Mouse (Mus musculus): ENCODE results near the gene Ube2i. TPM values are rescaled to one million over a fixed set of nuclear protein-coding genes. Genes with fewer than 3 reads are reported as not detected.
A peak's percentile ranks its signal among the peaks of the same experiment; 100 is the strongest.

Gene Ube2i
- 818 and 823 TPM in 2 replicates for polyA plus RNA-seq (2016; fragmentation: Nextera tagmentation; extraction: Ambion mirVana)

- H3K4me3 ChIP-seq: peak within 1 kb of the TSS; percentile 84
- H3K9me3 ChIP-seq: no peaks in the 10 kb centered on the region
- H3K27me3 ChIP-seq: peaks cover 6% of the 10 kb centered on the region; the same call in 1 of the 2 replicates
- H3K4me2 ChIP-seq (replicated peaks): peak within 1 kb of the TSS; percentile 98
- 86% methylated on average over 9 of the region's 9 CpGs for WGBS
- peak within 1 kb of the TSS; percentile 99 for H3K27ac ChIP-seq (replicated peaks)
- ATAC-seq (ENCODE audit: low FRiP score, low read depth): no peak
- peaks cover 30% of the 10 kb centered on the region for H3K4me1 ChIP-seq
- H3K9ac ChIP-seq (replicated peaks): peak within 1 kb of the TSS; percentile 96
- peaks cover 2% of the 10 kb centered on the region for H3K36me3 ChIP-seq
Measured at GRCm38 (mm10) chr17:25274571-25275346, at the start of gene Ube2i. Gene Ube2i, minus strand, starts transcription at chr17:25274622.

- Histone ChIP-seq H3K9ac (replicated peaks) (no peak overlapping the region), H3K27ac (replicated peaks) (no peak overlapping the region), H3K27me3 (peaks cover 7% of the 10 kb centered on the region; the same call in 1 of the 2 replicates), H3K4me1 (no peaks in the 10 kb centered on the region), H3K4me2 (replicated peaks) (no peak overlapping the region), H3K9me3 (no peaks in the 10 kb centered on the region), H3K36me3 (no peaks in the 10 kb centered on the region), H3K4me3 (no peak overlapping the region)
- WGBS: 22% methylated on average over 2 of the region's 2 CpGs
- ATAC-seq (ENCODE audit: low FRiP score, low read depth): no peak
Measured at GRCm38 (mm10) chr17:25322930-25323329, 48.5 kb upstream of the Ube2i start.

GRCm38 (mm10) chr17:25320819-25321218 lies 46.4 kb upstream of the Ube2i start:
- Histone ChIP-seq H3K36me3 (no peaks in the 10 kb centered on the region), H3K4me2 (replicated peaks) (no peak overlapping the region), H3K4me1 (no peaks in the 10 kb centered on the region), H3K27ac (replicated peaks) (no peak overlapping the region), H3K27me3 (peaks cover 7% of the 10 kb centered on the region; the same call in 1 of the 2 replicates), H3K9me3 (no peaks in the 10 kb centered on the region), H3K4me3 (no peak overlapping the region), H3K9ac (replicated peaks) (no peak overlapping the region)
- 91% methylated on average over 8 of the region's 8 CpGs for WGBS
- no peak for ATAC-seq (ENCODE audit: low FRiP score, low read depth)

- ATAC-seq (ENCODE audit: low FRiP score, low read depth): no peak
- WGBS: 74% methylated on average over 5 of the region's 5 CpGs
- Histone ChIP-seq H3K36me3 (no peaks in the 10 kb centered on the region), H3K27me3 (0 out of 2 replicates have a peak, but pooled peaks cover under 1% of the 10 kb centered on the region), H3K4me2 (replicated peaks) (no peak within 1 kb of the TSS), H3K27ac (replicated peaks) (no peak within 1 kb of the TSS), H3K9ac (replicated peaks) (no peak within 1 kb of the TSS), H3K9me3 (no peaks in the 10 kb centered on the region), H3K4me1 (no peaks in the 10 kb centered on the region), H3K4me3 (no peak within 1 kb of the TSS)
Measured at GRCm38 (mm10) chr17:25318354-25318753, 43.9 kb upstream of the Ube2i start, which contains the start of gene Prss29. Gene Prss29, plus strand, starts transcription at chr17:25318654.

- Histone ChIP-seq H3K9ac (replicated peaks) (no peak within 1 kb of the TSS), H3K27ac (replicated peaks) (no peak within 1 kb of the TSS), H3K36me3 (no peaks in the 10 kb centered on the region), H3K4me1 (no peaks in the 10 kb centered on the region), H3K4me2 (replicated peaks) (no peak within 1 kb of the TSS), H3K9me3 (no peaks in the 10 kb centered on the region), H3K4me3 (no peak within 1 kb of the TSS), H3K27me3 (no peaks in the 10 kb centered on the region)
- WGBS: 79% methylated on average over 4 of the region's 4 CpGs
- ATAC-seq (ENCODE audit: low FRiP score, low read depth): no peak
Measured at GRCm38 (mm10) chr17:25308346-25308745, 33.9 kb upstream of the Ube2i start, which contains the start of gene Prss28. Gene Prss28, plus strand, starts transcription at chr17:25308646.

- Histone ChIP-seq H3K4me2 (replicated peaks) (no peak within 1 kb of the TSS), H3K36me3 (no peaks in the 10 kb centered on the region), H3K27me3 (no peaks in the 10 kb centered on the region), H3K4me3 (no peak within 1 kb of the TSS), H3K9ac (replicated peaks) (no peak within 1 kb of the TSS), H3K9me3 (no peaks in the 10 kb centered on the region), H3K4me1 (no peaks in the 10 kb centered on the region), H3K27ac (replicated peaks) (no peak within 1 kb of the TSS)
- ATAC-seq (ENCODE audit: low FRiP score, low read depth): no peak
- 88% methylated on average over 5 of the region's 5 CpGs for WGBS
Measured at GRCm38 (mm10) chr17:25298094-25298493, 23.7 kb upstream of the Ube2i start, which contains the start of gene Prss34. Gene Prss34, plus strand, starts transcription at chr17:25298394.

- Histone ChIP-seq H3K36me3 (no peaks in the 10 kb centered on the region), H3K27me3 (no peaks in the 10 kb centered on the region), H3K9me3 (no peaks in the 10 kb centered on the region), H3K9ac (replicated peaks) (no peak overlapping the region), H3K4me2 (replicated peaks) (no peak overlapping the region), H3K4me1 (no peaks in the 10 kb centered on the region), H3K4me3 (no peak overlapping the region), H3K27ac (replicated peaks) (no peak overlapping the region)
- ATAC-seq (ENCODE audit: low FRiP score, low read depth): no peak
- WGBS: 69% methylated on average over 1 of the region's 1 CpGs
Measured at GRCm38 (mm10) chr17:25294111-25294510, 19.7 kb upstream of the Ube2i start.

GRCm38 (mm10) chr17:25293495-25293894 lies 19.1 kb upstream of the Ube2i start:
- Histone ChIP-seq H3K27ac (replicated peaks) (no peak overlapping the region), H3K9me3 (no peaks in the 10 kb centered on the region), H3K4me3 (no peak overlapping the region), H3K9ac (replicated peaks) (no peak overlapping the region), H3K36me3 (no peaks in the 10 kb centered on the region), H3K27me3 (no peaks in the 10 kb centered on the region), H3K4me1 (no peaks in the 10 kb centered on the region), H3K4me2 (replicated peaks) (no peak overlapping the region)
- 82% methylated on average over 5 of the region's 5 CpGs for WGBS
- no peak for ATAC-seq (ENCODE audit: low FRiP score, low read depth)

- Histone ChIP-seq H3K4me3 (no peak overlapping the region), H3K4me2 (replicated peaks) (no peak overlapping the region), H3K36me3 (no peaks in the 10 kb centered on the region), H3K27ac (replicated peaks) (no peak overlapping the region), H3K4me1 (no peaks in the 10 kb centered on the region), H3K27me3 (no peaks in the 10 kb centered on the region), H3K9ac (replicated peaks) (no peak overlapping the region), H3K9me3 (no peaks in the 10 kb centered on the region)
- WGBS: 22% methylated on average over 4 of the region's 4 CpGs
- ATAC-seq (ENCODE audit: low FRiP score, low read depth): no peak
Measured at GRCm38 (mm10) chr17:25290411-25290810, 16.0 kb upstream of the Ube2i start.

- no peaks in the 10 kb centered on the region for H3K36me3 ChIP-seq
- 37% methylated on average over 4 of the region's 4 CpGs for WGBS
- ATAC-seq (ENCODE audit: low FRiP score, low read depth): no peak
Measured at GRCm38 (mm10) chr17:25288842-25289241, 14.4 kb upstream of the Ube2i start.

GRCm38 (mm10) chr17:25285033-25285432 lies 10.6 kb upstream of the Ube2i start:
- H3K9ac ChIP-seq (replicated peaks): no peak overlapping the region
- no peaks in the 10 kb centered on the region for H3K36me3 ChIP-seq
- no peaks in the 10 kb centered on the region for H3K4me1 ChIP-seq
- H3K27ac ChIP-seq (replicated peaks): no peak overlapping the region
- H3K4me2 ChIP-seq (replicated peaks): no peak overlapping the region
- H3K9me3 ChIP-seq: 0 out of 2 replicates have a peak, but pooled peaks cover 2% of the 10 kb centered on the region
- 23% methylated on average over 3 of the region's 3 CpGs for WGBS
- H3K27me3 ChIP-seq: no peaks in the 10 kb centered on the region
- no peak for ATAC-seq (ENCODE audit: low FRiP score, low read depth)
- no peak overlapping the region for H3K4me3 ChIP-seq

More at GRCm38 (mm10) chr17:25288842-25289241, 14.4 kb upstream of the Ube2i start:
- Histone ChIP-seq H3K4me2 (replicated peaks) (no peak overlapping the region), H3K27me3 (no peaks in the 10 kb centered on the region), H3K4me1 (no peaks in the 10 kb centered on the region), H3K9ac (replicated peaks) (no peak overlapping the region), H3K4me3 (no peak overlapping the region), H3K27ac (replicated peaks) (no peak overlapping the region), H3K9me3 (0 out of 2 replicates have a peak, but pooled peaks cover 2% of the 10 kb centered on the region)

GRCm38 (mm10) chr17:25282133-25282532 lies 7.7 kb upstream of the Ube2i start:
- no peak overlapping the region for H3K9ac ChIP-seq (replicated peaks)
- no peak for ATAC-seq (ENCODE audit: low FRiP score, low read depth)
- peaks cover 6% of the 10 kb centered on the region; the same call in 1 of the 2 replicates for H3K27me3 ChIP-seq
- WGBS: 40% methylated on average over 11 of the region's 11 CpGs
- H3K9me3 ChIP-seq: 0 out of 2 replicates have a peak, but pooled peaks cover 2% of the 10 kb centered on the region
- no peak overlapping the region for H3K4me3 ChIP-seq
- no peak overlapping the region for H3K4me2 ChIP-seq (replicated peaks)
- no peaks in the 10 kb centered on the region for H3K4me1 ChIP-seq
- H3K27ac ChIP-seq (replicated peaks): no peak overlapping the region
- H3K36me3 ChIP-seq: no peaks in the 10 kb centered on the region
